Mouse (Mus musculus) stomach, postnatal 0 days (tissue): ENCODE measurements at regions not wholly inside any gene's neighbourhood (a gene's known extent, or its start where the extent isn't known, plus 50 kb on each side); places are given as distances from the start of the nearest gene placed in this dataset.

Experiments
- CTCF ChIP-seq: IDR thresholded peaks from 2 replicates; pipeline ENCODE4 v1.5.1; 2016; ENCODE audit warnings: antibody characterized with exemption, low read depth, mild to moderate bottlenecking, moderate library complexity
- EP300 ChIP-seq: optimal IDR thresholded peaks from 2 replicates; pipeline ENCODE3; 2016; ENCODE audit warnings: antibody characterized with exemption

- TF ChIP-seq CTCF (no peak), EP300 (no peak)
Observed at GRCm38 (mm10) chr7:96102727-96103126, 68.3 kb upstream of the Tenm4 start.
